Mouse (Mus musculus) neural tube, embryonic 13.5 days (tissue): ENCODE results near the gene Elk3. TPM values are rescaled to one million over a fixed set of nuclear protein-coding genes. Genes with fewer than 3 reads are reported as not detected.

Experiments
- ATAC-seq: fragments of 200-750 bp; cut with Nextera tagmentation; 2 replicates; pipeline ENCODE4 v1.8.0; 2017; ENCODE audit warnings: low read depth, mild to moderate bottlenecking, moderate TSS enrichment, moderate library complexity
- H3K27ac ChIP-seq: fragments of 300-500 bp; sonication (generic); replicated peaks from 2 replicates; pipeline ENCODE4 v1.5.1; 2015; ENCODE audit warnings: moderate library complexity, mild to moderate bottlenecking, inconsistent platforms
- H3K27me3 ChIP-seq: fragments of 300-500 bp; sonication (generic); 2 replicates; pipeline ENCODE4 v1.6.1; 2015; ENCODE audit warnings: mild to moderate bottlenecking, inconsistent platforms
- H3K36me3 ChIP-seq: fragments of 300-500 bp; sonication (generic); 2 replicates; pipeline ENCODE4 v1.6.1; 2015; ENCODE audit warnings: mild to moderate bottlenecking, inconsistent platforms
- H3K4me1 ChIP-seq: fragments of 300-500 bp; sonication (generic); replicated peaks from 2 replicates; pipeline ENCODE4 v1.6.1; 2015; ENCODE audit warnings: inconsistent platforms
- H3K4me2 ChIP-seq: fragments of 300-500 bp; sonication (generic); 2 replicates; pipeline ENCODE4 v1.6.1; 2015; ENCODE audit warnings: inconsistent platforms, mild to moderate bottlenecking, moderate library complexity
- H3K4me3 ChIP-seq: fragments of 300-500 bp; sonication (generic); 2 replicates; pipeline ENCODE4 v1.5.1; 2015; ENCODE audit warnings: mild to moderate bottlenecking, inconsistent platforms
- H3K9ac ChIP-seq: fragments of 300-500 bp; sonication (generic); 2 replicates; pipeline ENCODE4 v1.6.1; 2015; ENCODE audit warnings: moderate library complexity, mild to moderate bottlenecking, inconsistent platforms
- H3K9me3 ChIP-seq: fragments of 300-500 bp; sonication (generic); 2 replicates; pipeline ENCODE4 v1.6.1; 2016; ENCODE audit warnings: inconsistent platforms
- WGBS: fragments of 180-500 bp; shearing (Covaris S2); methylation state at CpG from one replicate; pipeline ENCODE4 v1.1.7; 2015; 5-methylcytosine and 5-hydroxymethylcytosine counted together
- polyA plus RNA-seq: library from polyadenylated mRNA; unstranded; fragments of >200 nt; fragmentation: Nextera tagmentation; extraction: Ambion mirVana; gene quantifications from 2 replicates; pipeline ENCODE4 v1.2.1, GENCODE M21; 2015

Elk3 gene
- polyA plus RNA-seq, 1 experiment from 2014 or later: 15.1 TPM

- 82% methylated on average over 9 of the region's 9 CpGs for WGBS
- H3K27ac ChIP-seq: no peak overlapping the region
- H3K4me1 ChIP-seq: 0 out of 2 replicates have a peak, but pooled peaks cover 4% of the 10 kb centered on the region
- H3K27me3 ChIP-seq: no peaks in the 10 kb centered on the region
- no peak overlapping the region for H3K4me2 ChIP-seq
- H3K9me3 ChIP-seq: no peaks in the 10 kb centered on the region
- no peak overlapping the region for H3K4me3 ChIP-seq
- no peaks in the 10 kb centered on the region for H3K36me3 ChIP-seq
- ATAC-seq: no peak
- no peak overlapping the region for H3K9ac ChIP-seq
These were observed 35.4 kb upstream of the Elk3 start for GRCm38 (mm10) chr10:93346208-93346936.

DNA sequence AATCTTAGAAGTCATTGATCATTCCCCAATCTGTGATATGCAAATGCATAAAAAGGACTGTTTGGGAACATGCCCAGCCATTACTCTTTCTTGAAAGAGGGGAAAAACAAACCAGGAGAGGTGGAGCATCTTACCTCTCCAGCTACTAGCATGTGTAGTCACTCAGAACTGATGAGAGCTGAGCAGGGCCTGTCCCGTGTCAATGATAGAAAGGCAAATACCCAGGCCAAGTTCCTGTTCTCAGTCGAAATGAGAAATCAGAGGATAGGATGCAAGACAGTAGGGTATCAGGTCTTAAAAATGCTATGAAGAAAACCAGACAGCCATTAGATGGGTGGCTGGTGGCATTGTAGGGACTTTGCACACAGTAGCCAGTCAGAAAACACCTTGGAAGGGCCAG is 34.6 kb upstream of the Elk3 start:
- Histone ChIP-seq H3K4me3 (no peak overlapping the region), H3K36me3 (no peaks in the 10 kb centered on the region), H3K9me3 (no peaks in the 10 kb centered on the region), H3K27me3 (no peaks in the 10 kb centered on the region), H3K4me2 (no peak overlapping the region), H3K27ac (no peak overlapping the region), H3K9ac (no peak overlapping the region), H3K4me1 (0 out of 2 replicates have a peak, but pooled peaks cover 4% of the 10 kb centered on the region)
- no peak for ATAC-seq
- 89% methylated on average over 2 of the region's 2 CpGs for WGBS

DNA sequence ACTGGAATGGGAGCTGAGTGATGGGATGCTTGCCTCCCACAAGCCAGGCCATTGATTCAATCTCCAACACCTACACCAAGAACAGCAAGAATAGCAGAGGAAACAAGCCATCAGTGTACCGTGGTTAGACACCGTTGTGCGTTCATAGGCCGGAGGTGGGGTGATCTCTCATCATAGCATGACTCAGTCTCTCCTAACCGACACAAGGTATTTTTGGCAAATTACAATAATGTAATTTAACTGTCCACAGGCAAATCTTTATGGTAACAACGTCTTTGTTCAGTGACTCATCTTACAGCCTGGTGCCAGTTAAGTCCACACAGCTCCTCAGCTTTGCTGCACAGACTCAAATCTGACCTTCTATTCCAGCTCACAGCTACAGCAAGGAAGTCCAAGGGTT is 32.5 kb upstream of the Elk3 start:
- Histone ChIP-seq H3K9ac (no peak overlapping the region), H3K4me2 (no peak overlapping the region), H3K27me3 (no peaks in the 10 kb centered on the region), H3K9me3 (no peaks in the 10 kb centered on the region), H3K4me1 (0 out of 2 replicates have a peak, but pooled peaks cover 4% of the 10 kb centered on the region), H3K4me3 (no peak overlapping the region), H3K36me3 (no peaks in the 10 kb centered on the region), H3K27ac (no peak overlapping the region)
- no peak for ATAC-seq
- 90% methylated on average over 6 of the region's 6 CpGs for WGBS

- Histone ChIP-seq H3K9me3 (no peaks in the 10 kb centered on the region), H3K36me3 (no peaks in the 10 kb centered on the region), H3K27me3 (no peaks in the 10 kb centered on the region), H3K4me1 (0 out of 2 replicates have a peak, but pooled peaks cover 2% of the 10 kb centered on the region), H3K4me2 (no peak overlapping the region), H3K9ac (no peak overlapping the region), H3K4me3 (no peak overlapping the region), H3K27ac (no peak overlapping the region)
- WGBS: 91% methylated on average over 3 of the region's 3 CpGs
- ATAC-seq: no peak
These were observed 32.1 kb upstream of the Elk3 start for GRCm38 (mm10) chr10:93342986-93343385.

- no peak overlapping the region for H3K4me3 ChIP-seq
- no peak overlapping the region for H3K4me2 ChIP-seq
- 85% methylated on average over 5 of the region's 5 CpGs for WGBS
- H3K4me1 ChIP-seq: peaks cover 6% of the 10 kb centered on the region; the same call in 1 of the 2 replicates
- no peak overlapping the region for H3K9ac ChIP-seq
- no peaks in the 10 kb centered on the region for H3K27me3 ChIP-seq
- no peaks in the 10 kb centered on the region for H3K36me3 ChIP-seq
- no peak for ATAC-seq
- H3K9me3 ChIP-seq: no peaks in the 10 kb centered on the region
- H3K27ac ChIP-seq: no peak overlapping the region
These were observed 27.6 kb upstream of the Elk3 start for GRCm38 (mm10) chr10:93338526-93338925.

- no peak overlapping the region for H3K9ac ChIP-seq
- H3K9me3 ChIP-seq: no peaks in the 10 kb centered on the region
- no peak overlapping the region for H3K4me2 ChIP-seq
- no peaks in the 10 kb centered on the region for H3K36me3 ChIP-seq
- no peak for ATAC-seq
- peaks cover 12% of the 10 kb centered on the region; the same call in 1 of the 2 replicates for H3K4me1 ChIP-seq
- no peak overlapping the region for H3K4me3 ChIP-seq
- no peaks in the 10 kb centered on the region for H3K27me3 ChIP-seq
- 75% methylated on average over 6 of the region's 6 CpGs for WGBS
- 0 out of 2 replicates have a peak overlapping the region, but pooled peaks have one; percentile 15 for H3K27ac ChIP-seq
These were observed 25.6 kb upstream of the Elk3 start for GRCm38 (mm10) chr10:93336462-93336931.

- H3K27ac ChIP-seq: 0 out of 2 replicates have a peak overlapping the region, but pooled peaks have one; percentile 28
- H3K9me3 ChIP-seq: no peaks in the 10 kb centered on the region
- H3K36me3 ChIP-seq: no peaks in the 10 kb centered on the region
- H3K9ac ChIP-seq: no peak overlapping the region
- peaks cover 13% of the 10 kb centered on the region; the same call in 1 of the 2 replicates for H3K4me1 ChIP-seq
- no peak overlapping the region for H3K4me2 ChIP-seq
- H3K4me3 ChIP-seq: no peak overlapping the region
- ATAC-seq: no peak
- WGBS: 86% methylated on average over 16 of the region's 16 CpGs
- H3K27me3 ChIP-seq: no peaks in the 10 kb centered on the region
These were observed 25.0 kb upstream of the Elk3 start for GRCm38 (mm10) chr10:93335828-93336461.

- Histone ChIP-seq H3K4me2 (no peak overlapping the region), H3K27ac (no peak overlapping the region), H3K4me1 (peaks cover 13% of the 10 kb centered on the region; the same call in 1 of the 2 replicates), H3K9ac (no peak overlapping the region), H3K36me3 (no peaks in the 10 kb centered on the region), H3K4me3 (no peak overlapping the region), H3K27me3 (no peaks in the 10 kb centered on the region), H3K9me3 (no peaks in the 10 kb centered on the region)
- WGBS: 42% methylated on average over 2 of the region's 2 CpGs
- no peak for ATAC-seq
These were observed 24.1 kb upstream of the Elk3 start for GRCm38 (mm10) chr10:93335001-93335400.

DNA sequence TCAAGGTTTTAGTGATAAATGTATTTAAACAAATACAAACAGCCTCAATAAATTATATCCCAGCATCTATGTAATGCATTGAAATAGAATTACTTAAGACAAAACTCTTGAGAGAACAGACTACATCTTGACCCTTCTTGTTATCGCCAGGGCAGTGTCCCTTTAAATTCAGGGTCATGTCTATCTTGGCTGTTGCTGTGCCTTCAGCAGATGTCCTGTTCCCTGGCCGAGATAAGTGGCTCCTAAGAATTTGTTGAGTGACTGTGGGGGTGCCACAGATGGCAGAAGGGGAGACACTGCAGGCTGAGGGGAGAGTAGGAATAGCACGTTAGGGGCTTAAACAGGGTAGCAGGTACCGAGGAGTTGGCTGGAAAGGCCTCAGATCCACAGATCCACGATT is 22.3 kb upstream of the Elk3 start:
- Histone ChIP-seq H3K9me3 (no peaks in the 10 kb centered on the region), H3K4me1 (peaks cover 13% of the 10 kb centered on the region; the same call in 1 of the 2 replicates), H3K4me2 (no peak overlapping the region), H3K4me3 (no peak overlapping the region), H3K9ac (no peak overlapping the region), H3K27ac (no peak overlapping the region), H3K36me3 (no peaks in the 10 kb centered on the region), H3K27me3 (no peaks in the 10 kb centered on the region)
- ATAC-seq: no peak
- 81% methylated on average over 5 of the region's 5 CpGs for WGBS

DNA sequence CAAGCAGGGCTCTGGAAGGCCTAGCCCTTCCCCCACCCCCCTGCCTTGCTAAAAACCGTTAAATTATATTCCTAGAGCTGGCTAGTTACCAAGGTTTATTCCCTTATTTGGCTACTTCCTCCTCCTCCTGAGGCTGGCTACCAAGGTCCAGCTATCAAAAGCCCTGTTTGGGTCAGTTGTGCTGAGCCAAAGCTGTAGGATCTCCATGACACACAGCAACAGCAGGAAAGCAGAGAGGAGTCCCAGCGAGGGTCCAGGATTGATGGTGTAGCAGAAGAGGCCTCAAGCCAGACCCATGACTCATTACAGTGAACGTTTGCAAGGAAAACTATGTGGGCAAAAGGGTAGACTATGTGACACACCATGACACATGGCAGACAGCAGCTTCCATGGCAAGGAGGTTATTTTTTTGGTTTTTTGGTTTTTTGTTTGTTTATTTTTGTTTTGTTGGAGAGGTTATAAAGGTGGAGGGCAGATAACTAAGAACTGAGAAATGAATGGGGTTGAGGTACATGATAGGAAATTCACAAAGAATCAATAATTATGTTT is 21.4 kb upstream of the Elk3 start:
- Histone ChIP-seq H3K4me1 (peaks cover 13% of the 10 kb centered on the region; the same call in 1 of the 2 replicates), H3K9me3 (no peaks in the 10 kb centered on the region), H3K4me2 (no peak overlapping the region), H3K27me3 (no peaks in the 10 kb centered on the region), H3K9ac (no peak overlapping the region), H3K36me3 (no peaks in the 10 kb centered on the region), H3K27ac (no peak overlapping the region), H3K4me3 (no peak overlapping the region)
- WGBS: 51% methylated on average over 3 of the region's 3 CpGs
- no peak for ATAC-seq

DNA sequence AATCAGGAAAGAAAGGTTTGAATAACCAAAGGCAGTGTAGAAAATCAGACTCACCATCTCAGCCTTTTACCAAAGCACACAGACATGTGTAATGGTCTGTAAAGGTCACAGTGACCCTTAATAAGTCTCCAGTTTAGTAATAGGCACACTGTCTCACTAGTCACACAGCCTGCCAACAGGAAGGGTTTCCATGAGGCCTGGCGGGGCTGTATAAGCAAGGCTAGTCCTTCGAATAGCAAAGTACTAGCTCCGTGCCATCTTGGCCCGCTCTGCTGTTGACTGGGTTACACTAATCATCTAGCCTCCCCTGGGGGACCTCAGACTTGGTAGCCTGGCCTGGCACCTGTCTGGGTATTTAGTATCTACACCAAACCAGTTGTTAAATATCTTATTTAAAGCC is 20.6 kb upstream of the Elk3 start:
- H3K4me1 ChIP-seq: peaks cover 13% of the 10 kb centered on the region; the same call in 1 of the 2 replicates
- H3K9me3 ChIP-seq: no peaks in the 10 kb centered on the region
- H3K36me3 ChIP-seq: no peaks in the 10 kb centered on the region
- WGBS: 75% methylated on average over 4 of the region's 4 CpGs
- no peak overlapping the region for H3K9ac ChIP-seq
- no peak overlapping the region for H3K4me3 ChIP-seq
- no peaks in the 10 kb centered on the region for H3K27me3 ChIP-seq
- H3K27ac ChIP-seq: no peak overlapping the region
- H3K4me2 ChIP-seq: no peak overlapping the region
- ATAC-seq: peak; percentile 36; the same call in 1 of the 2 replicates

GRCm38 (mm10) chr10:93328321-93328720 is 17.4 kb upstream of the Elk3 start:
- Histone ChIP-seq H3K27me3 (no peaks in the 10 kb centered on the region), H3K36me3 (no peaks in the 10 kb centered on the region), H3K9ac (no peak overlapping the region), H3K27ac (no peak overlapping the region), H3K9me3 (no peaks in the 10 kb centered on the region), H3K4me3 (no peak overlapping the region), H3K4me2 (no peak overlapping the region), H3K4me1 (peaks cover 7% of the 10 kb centered on the region; the same call in 1 of the 2 replicates)
- no peak for ATAC-seq
- WGBS: 76% methylated on average over 5 of the region's 5 CpGs
